Mouse (Mus musculus): Measurements from ENCODE around the gene Itsn1. TPM values are rescaled to one million over a fixed set of nuclear protein-coding genes. Genes with fewer than 3 reads are reported as not detected.

The Itsn1 gene
- total and polyA plus RNA-seq, 2 experiments from 2014 or later: 11.9 to 64.7 TPM

GRCm38 (mm10) chr16:91875567-91876344 lies 146.7 kb downstream of the Itsn1 start:
- Histone ChIP-seq H3K4me1 (ENCODE audit: control insufficient read depth, insufficient read depth) (peaks cover 7% of the 10 kb centered on the region), H3K9me3 (replicated peaks; ENCODE audit: control insufficient read depth, low read length) (no peaks in the 10 kb centered on the region), H3K27ac (ENCODE audit: low read depth) (peak overlapping the region; percentile 84), H3K36me3 (replicated peaks; ENCODE audit: control insufficient read depth, insufficient read depth, low read length) (peaks cover 6% of the 10 kb centered on the region; the same call in 1 of the 2 replicates), H3K9ac (replicated peaks; ENCODE audit: low read depth, low read length) (no peak overlapping the region), H3K4me3 (ENCODE audit: low read depth, low read length) (no peak overlapping the region), H3K4me2 (ENCODE audit: low read depth, low read length) (no peak overlapping the region), H3K27me3 (ENCODE audit: control insufficient read depth, insufficient read depth, low read length) (no peaks in the 10 kb centered on the region)
- DNase-seq (ENCODE audit: low spot score): no peak
- no peak for TF ChIP-seq EP300 (IDR thresholded peaks at IDR 0.05; ENCODE audit: low read depth)
- TF ChIP-seq CTCF (IDR thresholded peaks at IDR 0.05; ENCODE audit: low read depth): no peak
- peak; percentile 81 for ATAC-seq (ENCODE audit: insufficient read depth, low read depth)
- WGBS: 23% methylated on average over 4 of the region's 4 CpGs

- 64% methylated on average over 4 of the region's 4 CpGs for WGBS
- Histone ChIP-seq H3K9ac (replicated peaks; ENCODE audit: low read depth, low read length) (no peak overlapping the region), H3K27me3 (ENCODE audit: control insufficient read depth, insufficient read depth, low read length) (no peaks in the 10 kb centered on the region), H3K9me3 (replicated peaks; ENCODE audit: control insufficient read depth, low read length) (no peaks in the 10 kb centered on the region), H3K4me1 (ENCODE audit: control insufficient read depth, insufficient read depth) (peaks cover 7% of the 10 kb centered on the region), H3K4me2 (ENCODE audit: low read depth, low read length) (no peak overlapping the region), H3K27ac (ENCODE audit: low read depth) (peak overlapping the region; percentile 84), H3K36me3 (replicated peaks; ENCODE audit: control insufficient read depth, insufficient read depth, low read length) (no peaks in the 10 kb centered on the region; the same call in 1 of the 2 replicates), H3K4me3 (ENCODE audit: low read depth, low read length) (no peak overlapping the region)
- TF ChIP-seq EP300 (IDR thresholded peaks at IDR 0.05; ENCODE audit: low read depth) (no peak), CTCF (IDR thresholded peaks at IDR 0.05; ENCODE audit: low read depth) (no peak)
- no peak for DNase-seq (ENCODE audit: low spot score)
- ATAC-seq (ENCODE audit: insufficient read depth, low read depth): peak; percentile 45; the same call in 1 of the 2 replicates
These were observed 147.4 kb downstream of the Itsn1 start for GRCm38 (mm10) chr16:91876457-91876856.

GRCm38 (mm10) chr16:91879101-91879500 lies 150.0 kb downstream of the Itsn1 start:
- TF ChIP-seq EP300 (IDR thresholded peaks at IDR 0.05; ENCODE audit: low read depth) (no peak), CTCF (IDR thresholded peaks at IDR 0.05; ENCODE audit: low read depth) (no peak)
- H3K9me3 ChIP-seq (replicated peaks; ENCODE audit: control insufficient read depth, low read length): no peaks in the 10 kb centered on the region
- H3K4me3 ChIP-seq (ENCODE audit: low read depth, low read length): no peak overlapping the region
- ATAC-seq (ENCODE audit: insufficient read depth, low read depth) (no peak), DNase-seq (ENCODE audit: low spot score) (no peak)
- H3K9ac ChIP-seq (replicated peaks; ENCODE audit: low read depth, low read length): no peak overlapping the region
- H3K4me2 ChIP-seq (ENCODE audit: low read depth, low read length): no peak overlapping the region
- no peaks in the 10 kb centered on the region for H3K36me3 ChIP-seq (replicated peaks; ENCODE audit: control insufficient read depth, insufficient read depth, low read length)
- no peaks in the 10 kb centered on the region for H3K27me3 ChIP-seq (ENCODE audit: control insufficient read depth, insufficient read depth, low read length)
- 69% methylated on average over 2 of the region's 2 CpGs for WGBS
- no peak overlapping the region for H3K27ac ChIP-seq (ENCODE audit: low read depth)
- peaks cover 7% of the 10 kb centered on the region for H3K4me1 ChIP-seq (ENCODE audit: control insufficient read depth, insufficient read depth)

- DNase-seq (ENCODE audit: low spot score): no peak
- H3K4me3 ChIP-seq (ENCODE audit: low read depth, low read length): no peak overlapping the region
- H3K27me3 ChIP-seq (ENCODE audit: control insufficient read depth, insufficient read depth, low read length): no peaks in the 10 kb centered on the region
- no peak overlapping the region for H3K9ac ChIP-seq (replicated peaks; ENCODE audit: low read depth, low read length)
- H3K36me3 ChIP-seq (replicated peaks; ENCODE audit: control insufficient read depth, insufficient read depth, low read length): no peaks in the 10 kb centered on the region
- no peak overlapping the region for H3K27ac ChIP-seq (ENCODE audit: low read depth)
- H3K4me1 ChIP-seq (ENCODE audit: control insufficient read depth, insufficient read depth): peaks cover 7% of the 10 kb centered on the region
- ATAC-seq (ENCODE audit: insufficient read depth, low read depth): no peak
- no peak overlapping the region for H3K4me2 ChIP-seq (ENCODE audit: low read depth, low read length)
- TF ChIP-seq EP300 (IDR thresholded peaks at IDR 0.05; ENCODE audit: low read depth) (no peak), CTCF (IDR thresholded peaks at IDR 0.05; ENCODE audit: low read depth) (no peak)
- H3K9me3 ChIP-seq (replicated peaks; ENCODE audit: control insufficient read depth, low read length): no peaks in the 10 kb centered on the region
- 87% methylated on average over 11 of the region's 11 CpGs for WGBS
These were observed 152.0 kb downstream of the Itsn1 start for GRCm38 (mm10) chr16:91880869-91881767.

- no peak for TF ChIP-seq EP300 (IDR thresholded peaks at IDR 0.05; ENCODE audit: low read depth)
These were observed 153.2 kb downstream of the Itsn1 start for GRCm38 (mm10) chr16:91882168-91882859.

More at GRCm38 (mm10) chr16:91882168-91882859, 153.2 kb downstream of the Itsn1 start:
- Histone ChIP-seq H3K36me3 (replicated peaks; ENCODE audit: control insufficient read depth, insufficient read depth, low read length) (no peaks in the 10 kb centered on the region), H3K27ac (ENCODE audit: low read depth) (no peak overlapping the region), H3K4me1 (ENCODE audit: control insufficient read depth, insufficient read depth) (no peaks in the 10 kb centered on the region), H3K27me3 (ENCODE audit: control insufficient read depth, insufficient read depth, low read length) (no peaks in the 10 kb centered on the region), H3K9ac (replicated peaks; ENCODE audit: low read depth, low read length) (no peak overlapping the region), H3K9me3 (replicated peaks; ENCODE audit: control insufficient read depth, low read length) (no peaks in the 10 kb centered on the region), H3K4me2 (ENCODE audit: low read depth, low read length) (no peak overlapping the region), H3K4me3 (ENCODE audit: low read depth, low read length) (no peak overlapping the region)
- DNase-seq (ENCODE audit: low spot score): no peak
- 70% methylated on average over 9 of the region's 9 CpGs for WGBS
- no peak for ATAC-seq (ENCODE audit: insufficient read depth, low read depth)

All from heart, postnatal 0 days (tissue).